Mouse (Mus musculus): Measurements from ENCODE around the gene Ntn4. TPM values are rescaled to one million over a fixed set of nuclear protein-coding genes. Genes with fewer than 3 reads are reported as not detected.

Ntn4 gene
- polyA plus RNA-seq, 1 experiment: 0.20 TPM

DNA sequence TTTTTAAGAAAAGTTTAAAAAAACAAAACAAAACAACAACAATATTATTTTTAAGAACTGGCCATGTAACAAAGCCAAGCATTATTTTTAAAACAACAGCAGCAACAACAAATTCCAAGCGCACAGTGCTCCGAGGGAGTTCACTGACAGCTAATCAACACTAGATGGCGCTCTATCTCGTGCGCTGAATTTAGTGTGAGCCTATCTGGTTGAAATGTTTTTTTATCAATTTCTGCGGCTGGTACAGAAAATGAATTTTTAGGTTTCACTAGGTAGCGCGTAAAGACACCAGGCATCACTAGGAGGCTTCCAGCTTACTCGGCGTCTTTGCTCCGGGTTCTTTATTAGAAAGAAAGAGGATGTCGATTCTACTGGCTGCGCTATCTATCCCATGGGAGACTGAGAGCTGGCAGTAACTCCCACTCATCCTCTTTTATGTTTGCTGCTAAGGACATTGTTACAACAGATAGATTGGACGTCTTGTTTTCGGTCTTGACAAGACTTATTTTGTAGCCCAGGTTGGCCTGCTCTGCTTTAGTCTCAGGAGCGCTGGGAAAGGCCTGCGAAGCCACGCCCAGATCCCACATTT is 29.0 kb upstream of the Ntn4 start:
- no peak overlapping the region for H3K27ac ChIP-seq (ENCODE audit: insufficient read depth, low read depth, low read length)
- H3K4me1 ChIP-seq (ENCODE audit: control insufficient read depth, insufficient read depth, low read length): no peaks in the 10 kb centered on the region
- TF ChIP-seq CTCF (IDR thresholded peaks at IDR 0.05; ENCODE audit: low read depth, low read length): peak; percentile 12; the same call in 1 of the 2 replicates
- TF ChIP-seq POLR2A (IDR thresholded peaks at IDR 0.05; ENCODE audit: borderline replicate concordance, low read depth, low read length): no peak
- H3K4me3 ChIP-seq (ENCODE audit: insufficient read depth, low read length): no peak overlapping the region

DNA sequence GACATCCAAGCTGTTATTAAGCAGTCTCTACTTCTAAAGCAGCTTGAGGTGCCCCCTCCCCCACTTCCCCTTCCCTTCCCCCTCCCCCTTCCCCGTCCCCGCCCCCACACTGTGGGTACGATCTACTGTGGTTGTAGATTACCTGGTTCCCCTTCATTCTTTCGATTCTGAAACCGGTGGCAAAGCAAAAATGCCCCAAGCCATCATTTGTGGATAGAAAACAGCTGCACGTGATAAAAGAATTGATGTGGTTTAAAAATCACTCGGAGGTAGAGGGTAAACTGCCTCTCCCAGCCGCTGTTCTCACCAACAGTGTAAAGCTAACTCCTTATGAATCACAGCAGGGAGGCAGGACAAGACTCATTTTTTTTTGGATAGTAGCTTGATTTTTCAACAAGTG is 25.6 kb upstream of the Ntn4 start:
- no peaks in the 10 kb centered on the region for H3K4me1 ChIP-seq (ENCODE audit: control insufficient read depth, insufficient read depth, low read length)
- no peak overlapping the region for H3K27ac ChIP-seq (ENCODE audit: insufficient read depth, low read depth, low read length)
- H3K4me3 ChIP-seq (ENCODE audit: insufficient read depth, low read length): no peak overlapping the region
- no peak for TF ChIP-seq CTCF (IDR thresholded peaks at IDR 0.05; ENCODE audit: low read depth, low read length)
- TF ChIP-seq POLR2A (IDR thresholded peaks at IDR 0.05; ENCODE audit: borderline replicate concordance, low read depth, low read length): no peak

DNA sequence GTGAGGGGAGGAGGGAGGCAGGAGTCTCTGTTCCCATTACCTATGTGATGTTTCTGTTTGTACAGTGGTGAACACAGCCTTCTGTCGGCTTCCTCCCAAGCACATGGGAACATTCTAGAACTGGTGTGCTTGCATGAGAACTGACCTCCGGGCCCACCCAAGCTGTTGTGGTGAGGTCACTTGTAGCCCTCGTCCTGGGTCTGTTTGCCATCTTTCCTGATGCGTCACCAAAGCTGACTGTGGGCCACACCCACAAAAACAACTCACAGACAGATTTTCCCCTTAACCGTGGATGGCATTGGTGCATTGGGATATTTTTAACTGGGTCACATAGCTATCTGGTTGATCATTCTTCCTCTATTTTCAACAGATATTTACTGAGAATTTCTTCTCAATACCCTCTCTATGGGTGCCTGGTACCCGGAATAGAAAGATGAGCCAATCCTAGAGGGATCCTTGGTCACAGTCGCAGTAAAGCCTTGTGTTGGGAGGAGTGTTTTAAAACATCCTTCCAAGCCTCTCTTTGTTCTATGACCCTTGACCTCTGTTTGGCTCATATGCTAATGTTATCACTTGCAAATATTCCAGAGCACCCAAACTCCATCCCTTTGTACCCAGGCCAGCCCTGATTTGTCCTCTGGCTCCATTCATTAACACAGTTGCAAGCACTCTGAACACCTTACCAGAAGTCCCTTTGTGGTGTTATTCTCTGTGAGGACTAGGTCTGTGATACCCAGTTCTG is 19.9 kb upstream of the Ntn4 start:
- Histone ChIP-seq H3K4me3 (ENCODE audit: insufficient read depth, low read length) (no peak overlapping the region), H3K27ac (ENCODE audit: insufficient read depth, low read depth, low read length) (no peak overlapping the region), H3K4me1 (ENCODE audit: control insufficient read depth, insufficient read depth, low read length) (no peaks in the 10 kb centered on the region)
- TF ChIP-seq CTCF (IDR thresholded peaks at IDR 0.05; ENCODE audit: low read depth, low read length) (no peak), POLR2A (IDR thresholded peaks at IDR 0.05; ENCODE audit: borderline replicate concordance, low read depth, low read length) (no peak)

DNA sequence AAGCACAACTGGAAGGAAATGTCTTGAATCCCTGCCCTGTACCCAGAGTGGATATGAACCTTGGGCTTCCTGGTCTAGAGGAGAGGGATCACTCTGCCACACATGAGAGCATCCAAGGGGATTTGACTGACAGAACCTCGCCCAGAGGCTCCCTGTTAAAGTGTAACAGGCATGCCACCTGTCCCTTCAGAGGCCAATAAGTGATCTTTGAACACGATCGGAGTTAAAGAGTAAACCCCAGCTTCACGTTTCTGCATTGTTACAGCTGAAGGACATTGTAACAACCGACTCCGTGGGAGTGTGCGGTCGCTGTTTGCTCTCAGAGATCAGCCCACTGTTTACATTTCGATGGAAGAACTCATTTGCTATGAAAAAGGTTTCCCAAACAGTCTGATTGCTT is 16.8 kb upstream of the Ntn4 start:
- H3K27ac ChIP-seq (ENCODE audit: insufficient read depth, low read depth, low read length): no peak overlapping the region
- H3K4me3 ChIP-seq (ENCODE audit: insufficient read depth, low read length): no peak overlapping the region
- H3K4me1 ChIP-seq (ENCODE audit: control insufficient read depth, insufficient read depth, low read length): no peaks in the 10 kb centered on the region
- no peak for TF ChIP-seq POLR2A (IDR thresholded peaks at IDR 0.05; ENCODE audit: borderline replicate concordance, low read depth, low read length)
- no peak for TF ChIP-seq CTCF (IDR thresholded peaks at IDR 0.05; ENCODE audit: low read depth, low read length)

DNA sequence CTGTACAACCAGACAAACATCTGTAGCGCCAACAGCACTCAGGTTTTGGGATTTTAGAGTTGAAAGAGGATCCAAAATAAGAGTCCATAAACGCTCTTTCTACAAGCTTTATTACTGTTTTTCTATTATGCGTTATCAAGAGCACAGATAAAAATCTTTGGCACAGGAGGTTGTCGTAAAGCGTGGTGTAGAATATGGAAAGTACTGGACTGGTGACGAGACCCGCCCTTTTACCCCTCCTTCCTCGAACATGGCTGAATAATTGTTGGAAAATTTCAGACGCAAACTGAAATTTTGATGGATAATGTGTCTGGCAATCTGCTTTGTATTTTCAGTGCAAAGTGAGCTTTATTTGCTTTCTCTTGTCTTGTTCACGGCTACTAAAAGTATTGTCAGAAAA is 16.3 kb upstream of the Ntn4 start:
- Histone ChIP-seq H3K4me3 (ENCODE audit: insufficient read depth, low read length) (no peak overlapping the region), H3K27ac (ENCODE audit: insufficient read depth, low read depth, low read length) (no peak overlapping the region), H3K4me1 (ENCODE audit: control insufficient read depth, insufficient read depth, low read length) (no peaks in the 10 kb centered on the region)
- no peak for TF ChIP-seq POLR2A (IDR thresholded peaks at IDR 0.05; ENCODE audit: borderline replicate concordance, low read depth, low read length)
- no peak for TF ChIP-seq CTCF (IDR thresholded peaks at IDR 0.05; ENCODE audit: low read depth, low read length)

DNA sequence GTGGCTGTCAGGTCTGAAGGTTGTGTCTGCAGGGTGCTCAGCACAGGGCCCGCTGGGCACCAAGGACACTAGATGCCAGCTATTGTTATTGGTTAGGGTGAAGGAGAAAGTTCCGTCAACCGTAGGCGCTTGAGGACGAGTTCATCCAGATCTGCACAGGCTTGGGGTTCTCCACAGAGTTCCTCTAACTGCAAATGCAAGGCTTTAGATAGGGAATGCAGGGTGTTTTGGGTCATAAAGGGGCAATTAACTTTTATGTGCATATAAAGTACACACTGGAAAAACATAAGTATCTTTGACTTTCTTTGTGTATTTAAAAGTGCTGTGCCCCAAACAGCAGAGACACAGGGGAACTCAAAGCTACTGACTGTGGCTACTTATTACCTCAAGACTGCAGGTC is 10.2 kb upstream of the Ntn4 start:
- TF ChIP-seq POLR2A (IDR thresholded peaks at IDR 0.05; ENCODE audit: borderline replicate concordance, low read depth, low read length) (no peak), CTCF (IDR thresholded peaks at IDR 0.05; ENCODE audit: low read depth, low read length) (no peak)
- no peaks in the 10 kb centered on the region for H3K4me1 ChIP-seq (ENCODE audit: control insufficient read depth, insufficient read depth, low read length)
- no peak overlapping the region for H3K27ac ChIP-seq (ENCODE audit: insufficient read depth, low read depth, low read length)
- H3K4me3 ChIP-seq (ENCODE audit: insufficient read depth, low read length): no peak overlapping the region

DNA sequence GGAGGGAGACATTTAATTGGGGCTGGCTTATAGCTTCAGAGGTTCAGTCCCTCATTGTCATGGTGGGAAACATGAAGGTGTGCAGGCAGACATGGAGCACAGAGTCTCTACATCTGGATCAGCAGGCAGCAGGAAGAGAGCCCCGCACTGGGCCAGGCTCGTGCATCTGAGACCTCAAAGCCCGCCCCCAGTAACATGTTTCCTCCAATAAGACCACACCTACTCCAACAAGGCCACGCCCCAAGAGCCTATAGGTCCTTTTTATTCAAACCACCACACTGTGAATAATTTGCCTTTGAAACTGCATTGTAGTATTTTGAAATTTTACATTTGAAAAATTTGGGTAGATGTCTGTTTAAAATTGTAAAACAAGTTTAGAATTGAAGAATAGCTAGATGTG is 8.4 kb upstream of the Ntn4 start:
- no peak overlapping the region for H3K27ac ChIP-seq (ENCODE audit: insufficient read depth, low read depth, low read length)
- no peaks in the 10 kb centered on the region for H3K4me1 ChIP-seq (ENCODE audit: control insufficient read depth, insufficient read depth, low read length)
- TF ChIP-seq CTCF (IDR thresholded peaks at IDR 0.05; ENCODE audit: low read depth, low read length) (no peak), POLR2A (IDR thresholded peaks at IDR 0.05; ENCODE audit: borderline replicate concordance, low read depth, low read length) (no peak)
- H3K4me3 ChIP-seq (ENCODE audit: insufficient read depth, low read length): no peak overlapping the region

DNA sequence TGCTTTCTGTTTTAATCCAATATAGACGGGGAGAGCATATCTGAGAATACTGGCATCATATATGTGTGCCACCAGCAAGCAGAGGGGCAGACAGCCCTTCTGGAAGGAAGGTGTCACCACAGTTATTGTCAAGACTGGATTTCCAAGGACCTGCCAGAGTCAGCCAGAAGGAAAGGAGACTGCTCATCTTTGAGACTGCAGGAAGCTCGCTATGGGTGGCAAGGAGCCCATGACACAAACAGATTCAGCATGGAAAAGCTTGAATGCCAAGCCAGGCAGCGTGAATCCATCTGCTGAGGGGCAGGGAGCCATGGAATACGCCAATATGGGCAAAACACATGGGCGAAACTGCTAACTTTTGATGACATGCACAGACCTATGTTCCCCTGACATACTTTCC is 6.9 kb upstream of the Ntn4 start:
- no peak overlapping the region for H3K4me3 ChIP-seq (ENCODE audit: insufficient read depth, low read length)
- no peaks in the 10 kb centered on the region for H3K4me1 ChIP-seq (ENCODE audit: control insufficient read depth, insufficient read depth, low read length)
- no peak for TF ChIP-seq POLR2A (IDR thresholded peaks at IDR 0.05; ENCODE audit: borderline replicate concordance, low read depth, low read length)
- no peak for TF ChIP-seq CTCF (IDR thresholded peaks at IDR 0.05; ENCODE audit: low read depth, low read length)
- H3K27ac ChIP-seq (ENCODE audit: insufficient read depth, low read depth, low read length): no peak overlapping the region

DNA sequence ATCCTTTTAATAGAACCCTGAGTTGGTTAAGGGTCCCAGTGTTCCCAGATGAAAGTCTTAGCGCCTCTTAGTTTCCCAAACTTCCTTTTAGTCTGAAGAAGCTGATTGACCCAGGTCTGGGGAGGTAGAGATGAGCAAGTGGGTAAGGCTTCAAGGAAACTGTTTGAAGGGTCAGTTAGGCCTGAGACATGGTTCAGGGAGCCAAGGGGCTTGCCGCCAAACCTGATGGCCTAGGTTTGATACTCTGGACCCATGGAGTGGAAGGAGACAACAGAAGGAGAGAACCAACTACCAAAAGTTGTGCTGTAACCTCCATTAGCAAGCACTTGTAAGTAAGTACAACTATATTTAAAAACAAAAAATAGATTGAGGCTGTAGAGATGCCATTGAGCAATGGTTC is 6.5 kb upstream of the Ntn4 start:
- H3K4me1 ChIP-seq (ENCODE audit: control insufficient read depth, insufficient read depth, low read length): no peaks in the 10 kb centered on the region
- H3K4me3 ChIP-seq (ENCODE audit: insufficient read depth, low read length): no peak overlapping the region
- no peak overlapping the region for H3K27ac ChIP-seq (ENCODE audit: insufficient read depth, low read depth, low read length)
- TF ChIP-seq CTCF (IDR thresholded peaks at IDR 0.05; ENCODE audit: low read depth, low read length) (no peak), POLR2A (IDR thresholded peaks at IDR 0.05; ENCODE audit: borderline replicate concordance, low read depth, low read length) (no peak)

DNA sequence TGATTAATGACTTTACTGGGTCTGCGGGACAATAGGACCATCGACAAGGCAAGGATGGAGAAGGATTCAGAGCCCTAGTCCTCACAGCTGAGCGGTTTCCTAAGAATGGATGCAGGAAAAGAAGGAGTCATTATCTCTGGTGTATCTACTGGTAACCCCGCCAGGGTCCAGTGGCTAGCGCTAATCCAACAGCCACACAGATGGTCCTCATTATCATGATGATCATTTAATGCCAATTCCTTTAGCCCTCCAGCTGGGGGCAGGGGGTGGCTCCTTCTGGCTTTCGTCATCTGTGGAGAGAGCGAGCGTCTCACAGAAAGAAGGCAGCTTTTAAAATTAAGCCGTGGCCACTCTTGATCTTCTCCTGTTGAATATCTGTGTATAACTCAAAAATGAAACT is 4.5 kb upstream of the Ntn4 start:
- no peak overlapping the region for H3K4me3 ChIP-seq (ENCODE audit: insufficient read depth, low read length)
- H3K27ac ChIP-seq (ENCODE audit: insufficient read depth, low read depth, low read length): no peak overlapping the region
- no peaks in the 10 kb centered on the region for H3K4me1 ChIP-seq (ENCODE audit: control insufficient read depth, insufficient read depth, low read length)
- no peak for TF ChIP-seq POLR2A (IDR thresholded peaks at IDR 0.05; ENCODE audit: borderline replicate concordance, low read depth, low read length)
- TF ChIP-seq CTCF (IDR thresholded peaks at IDR 0.05; ENCODE audit: low read depth, low read length): no peak
